Mouse (Mus musculus) heart, adult 2 months (tissue): Measurements from ENCODE around the gene Rab28.

ENCODE experiments used
- CTCF ChIP-seq: fragments of 200-600 bp; IDR thresholded peaks from 2 replicates; pipeline ENCODE4 v1.8.1; 2022; ENCODE audit warnings: antibody characterized with exemption, mild to moderate bottlenecking, moderate library complexity
- EP300 ChIP-seq: fragments of 200-500 bp; IDR thresholded peaks from 2 replicates; pipeline ENCODE4 v1.6.1; 2011; ENCODE audit warnings: low read depth, low read length, control low read depth; ENCODE audit not compliant: insufficient read depth
- POLR2A ChIP-seq: fragments of 200-500 bp; IDR thresholded peaks from 2 replicates; pipeline ENCODE4 v1.6.1; 2011; ENCODE audit warnings: mild to moderate bottlenecking, low read depth, low read length, control low read depth; ENCODE audit not compliant: insufficient read depth

- no peak for TF ChIP-seq CTCF
- TF ChIP-seq POLR2A, result no peak
- no peak for TF ChIP-seq EP300
Measured at GRCm38 (mm10) chr5:41636793-41637192, 71.2 kb downstream of the Rab28 start.
